Mouse (Mus musculus) liver, embryonic 14.5 days (tissue): ENCODE measurements around the gene Gpr62. TPM values are rescaled to one million over a fixed set of nuclear protein-coding genes. Genes with fewer than 3 reads are reported as not detected.
A peak's percentile ranks its signal among the peaks of the same experiment; 100 is the strongest.

Experiments
- ATAC-seq: fragments of 200-750 bp; cut with Nextera tagmentation; 2 replicates; pipeline ENCODE4 v1.8.0; 2017; ENCODE audit warnings: moderate number of reproducible peaks, mild to moderate bottlenecking, moderate library complexity; ENCODE audit not compliant: insufficient read depth
- DNase-seq, 3 experiments: peaks; one replicate each; pipeline ENCODE4 v3.0.0-alpha.2; 2012 to 2013; ENCODE audit warnings: low read depth in 3 of 3, low spot score in 3 of 3
- H3K27ac ChIP-seq: fragments of 300-500 bp; sonication (generic); 2 replicates; pipeline ENCODE4 v1.5.1; 2014; ENCODE audit warnings: moderate library complexity, mild to moderate bottlenecking, control low read depth, inconsistent platforms
- H3K27me3 ChIP-seq: fragments of 300-500 bp; sonication (generic); 2 replicates; pipeline ENCODE4 v1.6.1; 2014; ENCODE audit warnings: mild to moderate bottlenecking, low read length, moderate library complexity; ENCODE audit not compliant: control insufficient read depth, insufficient read depth
- H3K36me3 ChIP-seq: fragments of 300-500 bp; sonication (generic); replicated peaks from 2 replicates; pipeline ENCODE4 v1.6.1; 2014; ENCODE audit warnings: low read depth; ENCODE audit not compliant: control insufficient read depth, insufficient read depth
- H3K4me1 ChIP-seq, 2 experiments: fragments of 200-500 bp in 1 of 2; fragments of 300-500 bp in 1 of 2; sonication (generic) in 1 of 2; replicated peaks; 2 replicates each; pipeline ENCODE4 v1.6.1; 2012 to 2014; ENCODE audit warnings: antibody characterized with exemption in 1 of 2, inconsistent platforms in 1 of 2, low read length in 1 of 2; ENCODE audit not compliant: control insufficient read depth in 2 of 2, insufficient read depth in 2 of 2
- H3K4me2 ChIP-seq: fragments of 300-500 bp; sonication (generic); 2 replicates; pipeline ENCODE4 v1.6.1; 2014; ENCODE audit warnings: low read depth, mild to moderate bottlenecking, control low read depth, moderate library complexity
- H3K4me3 ChIP-seq, 2 experiments: fragments of 200-500 bp in 1 of 2; fragments of 300-500 bp in 1 of 2; sonication (generic) in 1 of 2; 2 replicates each; pipeline ENCODE4 v1.5.1; 2012 to 2014; ENCODE audit warnings: low read depth in 2 of 2, low read length in 2 of 2, mild to moderate bottlenecking in 2 of 2, control low read depth in 1 of 2, inconsistent platforms in 1 of 2, moderate library complexity in 1 of 2; ENCODE audit not compliant: insufficient read depth in 1 of 2
- H3K9ac ChIP-seq: fragments of 300-500 bp; sonication (generic); replicated peaks from 2 replicates; pipeline ENCODE4 v1.6.1; 2014; ENCODE audit warnings: mild to moderate bottlenecking, control low read depth, moderate library complexity
- H3K9me3 ChIP-seq: fragments of 300-500 bp; sonication (generic); 2 replicates; pipeline ENCODE4 v1.6.1; 2016; ENCODE audit warnings: low read length, mixed read lengths; ENCODE audit not compliant: control insufficient read depth
- CTCF ChIP-seq: IDR thresholded peaks from 2 replicates; pipeline ENCODE4 v1.5.1; 2016; ENCODE audit warnings: antibody characterized with exemption, low read depth, control low read depth
- EP300 ChIP-seq: IDR thresholded peaks from 2 replicates; pipeline ENCODE4 v1.6.1; 2016; ENCODE audit warnings: antibody characterized with exemption, low read depth
- WGBS: fragments of 180-500 bp; shearing (Covaris S2); extraction: QIAGEN DNeasy Blood & Tissue Kit; methylation state at CpG from one replicate; pipeline ENCODE4 v1.1.7; 2014; ENCODE audit not compliant: insufficient replicate concordance; 5-methylcytosine and 5-hydroxymethylcytosine counted together
- polyA plus RNA-seq, 2 experiments: library from polyadenylated mRNA; depleted of rRNA in 1 of 2; stranded (reverse) in 1 of 2; unstranded in 1 of 2; fragments of >200 nt; fragmentation: Nextera tagmentation in 1 of 2; extraction: Ambion mirVana in 1 of 2; gene quantifications; 2 replicates each; pipeline versions ENCODE4 v1.2.1 to v1.2.3; 2012 to 2014

The Gpr62 gene
- polyA plus RNA-seq (2012; rRNA removed) (not detected in 2 replicates), polyA plus RNA-seq (2014; fragmentation: Nextera tagmentation; extraction: Ambion mirVana) (not detected in 2 replicates)

- Histone ChIP-seq H3K36me3 (no peaks in the 10 kb centered on the region), H3K4me3 (peak within 1 kb of the TSS; percentile 19 to 48; a peak in 3 of 4 replicates), H3K9me3 (no peaks in the 10 kb centered on the region), H3K27ac (no peak within 1 kb of the TSS), H3K27me3 (peaks cover 20% of the 10 kb centered on the region), H3K9ac (no peak within 1 kb of the TSS), H3K4me1 (no peaks in the 10 kb centered on the region), H3K4me2 (peak within 1 kb of the TSS; percentile 66)
- 26% methylated on average over 26 of the region's 26 CpGs for WGBS
- DNase-seq (no peak), ATAC-seq (no peak)
- TF ChIP-seq EP300, result no peak
- TF ChIP-seq CTCF, result no peak
These were observed at the start of gene Gpr62 for GRCm38 (mm10) chr9:106465571-106466200. TSS of gene Gpr62 (minus strand) at chr9:106465938.

GRCm38 (mm10) chr9:106514273-106514672, 48.5 kb upstream of the Gpr62 start, which contains the start of gene Iqcf5:
TSS of gene Iqcf5 (plus strand) at chr9:106514573.
- 65% methylated on average over 4 of the region's 4 CpGs for WGBS
- no peak for TF ChIP-seq EP300
- TF ChIP-seq CTCF, result no peak
- no peak for ATAC-seq

GRCm38 (mm10) chr9:106513566-106513965, 47.8 kb upstream of the Gpr62 start:
- Histone ChIP-seq H3K9ac (no peak overlapping the region), H3K9me3 (no peaks in the 10 kb centered on the region), H3K27me3 (no peaks in the 10 kb centered on the region), H3K4me3 (no peak overlapping the region), H3K36me3 (no peaks in the 10 kb centered on the region), H3K4me1 (peaks cover 0 to 5% of the 10 kb centered on the region in 2 experiments; a peak in 1 of 4 replicates), H3K27ac (no peak overlapping the region), H3K4me2 (no peak overlapping the region)
- DNase-seq (no peak), ATAC-seq (no peak)
- WGBS, result 62% methylated on average over 6 of the region's 6 CpGs
- TF ChIP-seq CTCF, result no peak
- TF ChIP-seq EP300, result no peak

More at GRCm38 (mm10) chr9:106514273-106514672, 48.5 kb upstream of the Gpr62 start, which contains the start of gene Iqcf5:
- Histone ChIP-seq H3K36me3 (no peaks in the 10 kb centered on the region), H3K4me3 (no peak within 1 kb of the TSS), H3K9me3 (no peaks in the 10 kb centered on the region), H3K27ac (no peak within 1 kb of the TSS), H3K27me3 (no peaks in the 10 kb centered on the region), H3K4me1 (peaks cover 0 to 5% of the 10 kb centered on the region in 2 experiments; a peak in 2 of 4 replicates), H3K4me2 (no peak within 1 kb of the TSS), H3K9ac (no peak within 1 kb of the TSS)
- DNase-seq, result no peak

GRCm38 (mm10) chr9:106512729-106513450, 47.2 kb upstream of the Gpr62 start:
- Histone ChIP-seq H3K27me3 (no peaks in the 10 kb centered on the region), H3K4me1 (peaks cover 0 to 5% of the 10 kb centered on the region in 2 experiments; a peak in 1 of 4 replicates), H3K27ac (no peak overlapping the region), H3K36me3 (no peaks in the 10 kb centered on the region), H3K9ac (no peak overlapping the region), H3K4me3 (no peak overlapping the region), H3K9me3 (no peaks in the 10 kb centered on the region), H3K4me2 (no peak overlapping the region)
- ATAC-seq, result no peak
- TF ChIP-seq CTCF, result no peak
- no peak for TF ChIP-seq EP300
- DNase-seq, result no peak
- WGBS, result 41% methylated on average over 13 of the region's 13 CpGs

- 76% methylated on average over 10 of the region's 10 CpGs for WGBS
- no peaks in the 10 kb centered on the region for H3K27me3 ChIP-seq
These were observed 43.6 kb upstream of the Gpr62 start for GRCm38 (mm10) chr9:106509356-106509755.

More at GRCm38 (mm10) chr9:106509356-106509755, 43.6 kb upstream of the Gpr62 start:
- Histone ChIP-seq H3K9me3 (no peaks in the 10 kb centered on the region), H3K36me3 (no peaks in the 10 kb centered on the region), H3K4me1 (peaks cover 0 to 5% of the 10 kb centered on the region in 2 experiments; a peak in 1 of 4 replicates), H3K4me3 (no peak overlapping the region), H3K27ac (no peak overlapping the region), H3K9ac (no peak overlapping the region), H3K4me2 (no peak overlapping the region)
- TF ChIP-seq CTCF, result no peak
- TF ChIP-seq EP300, result no peak
- no peak for DNase-seq
- ATAC-seq, result no peak
